8 mouse cellular contexts compared by ENCODE assay signal in genomic region chr17:24426471-24427169, GRCm38 (mm10). TPM values are rescaled to one million over a fixed set of nuclear protein-coding genes. Genes with fewer than 3 reads are reported as not detected.
DNase-seq lines count a peak whose midpoint lies in the region; ATAC-seq and TF ChIP-seq lines count a peak whose summit lies in the region.

Eci1 (plus strand) TSS chr17:24426641.

- H3K79me2 ChIP-seq in CH12.LX (replicated peaks; ENCODE audit: control insufficient read depth, extremely low read depth, insufficient read depth, poor library complexity, severe bottlenecking), result peaks cover 9% of the 10 kb centered on the region

- H3K27ac ChIP-seq in CH12.LX (ENCODE audit: insufficient read depth, low read depth), result peak within 1 kb of the TSS; percentile 76
- peak within 1 kb of the TSS; percentile 87 for H3K27ac ChIP-seq in forebrain, embryonic 11.5 days (ENCODE audit: low read depth, low read length)
- peak within 1 kb of the TSS; percentile 97 for H3K27ac ChIP-seq in heart, embryonic 16.5 days (ENCODE audit: low read length)
- peak within 1 kb of the TSS; percentile 92 for H3K27ac ChIP-seq in liver, embryonic 15.5 days (replicated peaks)
- peak within 1 kb of the TSS; percentile 89 for H3K27ac ChIP-seq in neural tube, embryonic 12.5 days

- H3K4me2 ChIP-seq in CH12.LX (ENCODE audit: insufficient read depth, low read depth, poor library complexity, severe bottlenecking), result peak within 1 kb of the TSS; percentile 72
- H3K4me2 ChIP-seq in forebrain, embryonic 11.5 days (ENCODE audit: low read depth, low read length, severe bottlenecking), result peak within 1 kb of the TSS; percentile 67
- peak within 1 kb of the TSS; percentile 70 for H3K4me2 ChIP-seq in heart, embryonic 16.5 days (ENCODE audit: low read depth, low read length)
- H3K4me2 ChIP-seq in liver, embryonic 15.5 days, result peak within 1 kb of the TSS; percentile 83
- peak within 1 kb of the TSS; percentile 73 for H3K4me2 ChIP-seq in neural tube, embryonic 12.5 days (replicated peaks)

- ATAC-seq in forebrain, embryonic 11.5 days (replicated peaks; ENCODE audit: low FRiP score), result peak; percentile 99
- peak; percentile 97 for ATAC-seq in heart, embryonic 16.5 days (replicated peaks; ENCODE audit: extremely low read depth, insufficient read depth, low FRiP score)
- ATAC-seq in liver, embryonic 15.5 days (ENCODE audit: insufficient read depth), result peak; percentile 96
- ATAC-seq in neural tube, embryonic 12.5 days (ENCODE audit: low FRiP score, low read depth), result peak; percentile 96

- no peaks in the 10 kb centered on the region for H3K9me3 ChIP-seq in CH12.LX (replicated peaks; ENCODE audit: low read length)
- H3K9me3 ChIP-seq in forebrain, embryonic 11.5 days (ENCODE audit: control insufficient read depth, low read length), result no peaks in the 10 kb centered on the region
- no peaks in the 10 kb centered on the region for H3K9me3 ChIP-seq in heart, embryonic 16.5 days (replicated peaks; ENCODE audit: control insufficient read depth, low read length)
- H3K9me3 ChIP-seq in liver, embryonic 15.5 days (replicated peaks), result no peaks in the 10 kb centered on the region
- no peaks in the 10 kb centered on the region for H3K9me3 ChIP-seq in neural tube, embryonic 12.5 days

- peak; percentile 92 for DNase-seq in CH12.LX (ENCODE audit: extremely low read depth)
- peak; percentile 85 for DNase-seq in c-Kit-positive CD71-positive TER-119-negative erythroid progenitor cells, embryonic 14.5 days (ENCODE audit: low read depth)
- DNase-seq in forebrain, embryonic 11.5 days (ENCODE audit: low spot score), result peak; percentile 96
- DNase-seq in kidney, postnatal 36 days, result peak; percentile 98 to 99
- peak; percentile 76 for DNase-seq in telencephalon, adult 2 months (ENCODE audit: low read depth, low spot score)

- peak; percentile 92 for TF ChIP-seq POLR2A in CH12.LX (IDR thresholded peaks at IDR 0.05; ENCODE audit: low read depth, low read length)

- no peak for TF ChIP-seq RAD21 in CH12.LX (IDR thresholded peaks at IDR 0.05; ENCODE audit: low read depth, low read length)

- peak within 1 kb of the TSS; percentile 79 for H3K9ac ChIP-seq in CH12.LX (ENCODE audit: insufficient read depth, low read depth)
- peak within 1 kb of the TSS; percentile 90 for H3K9ac ChIP-seq in forebrain, embryonic 11.5 days (ENCODE audit: low read length)
- H3K9ac ChIP-seq in heart, embryonic 16.5 days (ENCODE audit: low read length), result peak within 1 kb of the TSS; percentile 92
- H3K9ac ChIP-seq in liver, embryonic 15.5 days, result peak within 1 kb of the TSS; percentile 79
- H3K9ac ChIP-seq in neural tube, embryonic 12.5 days, result peak within 1 kb of the TSS; percentile 82

- in situ Hi-C loops in CH12.LX (cut with MboI; ENCODE audit: low pct_ligation_motif_present, low pct_unique_long_range_greater_than_20kb, low sequenced_read_pairs), result no loop called here

- WGBS in forebrain, embryonic 11.5 days, result under 1% methylated on average over 48 of the region's 48 CpGs
- under 1% methylated on average over 48 of the region's 48 CpGs for WGBS in heart, embryonic 16.5 days
- under 1% methylated on average over 48 of the region's 48 CpGs for WGBS in liver, embryonic 15.5 days (ENCODE audit: insufficient replicate concordance)
- WGBS in neural tube, embryonic 12.5 days, result under 1% methylated on average over 48 of the region's 48 CpGs

- no peak for TF ChIP-seq CTCF in CH12.LX (conservative IDR thresholded peaks at IDR 0.05 in 1 of 2, IDR thresholded peaks at IDR 0.05 in 1 of 2; ENCODE audit: low read depth in 2 of 2, low read length in 2 of 2)

- H3K27me3 ChIP-seq in CH12.LX (replicated peaks), result no peaks in the 10 kb centered on the region
- no peaks in the 10 kb centered on the region for H3K27me3 ChIP-seq in forebrain, embryonic 11.5 days (ENCODE audit: control insufficient read depth, insufficient read depth, low read length)
- H3K27me3 ChIP-seq in heart, embryonic 16.5 days (ENCODE audit: control insufficient read depth, insufficient read depth, low read length), result no peaks in the 10 kb centered on the region
- H3K27me3 ChIP-seq in liver, embryonic 15.5 days, result no peaks in the 10 kb centered on the region
- no peaks in the 10 kb centered on the region for H3K27me3 ChIP-seq in neural tube, embryonic 12.5 days (replicated peaks)

- TF ChIP-seq EP300 in CH12.LX (IDR thresholded peaks at IDR 0.05; ENCODE audit: low read length), result no peak

- peak within 1 kb of the TSS; percentile 80 to 86 (median 85) for H3K4me3 ChIP-seq in CH12.LX (replicated peaks in 1 of 3; ENCODE audit: low read depth in 2 of 3, low read length in 2 of 3, poor library complexity in 1 of 3)
- H3K4me3 ChIP-seq in forebrain, embryonic 11.5 days (ENCODE audit: low read depth, low read length), result peak within 1 kb of the TSS; percentile 71
- peak within 1 kb of the TSS; percentile 79 for H3K4me3 ChIP-seq in heart, embryonic 16.5 days (ENCODE audit: low read length)
- peak within 1 kb of the TSS; percentile 72 for H3K4me3 ChIP-seq in liver, embryonic 15.5 days (replicated peaks)
- peak within 1 kb of the TSS; percentile 78 for H3K4me3 ChIP-seq in neural tube, embryonic 12.5 days

- peaks cover 46 to 61% of the 10 kb centered on the region in 2 experiments for H3K36me3 ChIP-seq in CH12.LX (replicated peaks in 1 of 2; ENCODE audit: control insufficient read depth in 1 of 2, insufficient read depth in 1 of 2, low read length in 1 of 2)
- peaks cover 16% of the 10 kb centered on the region for H3K36me3 ChIP-seq in forebrain, embryonic 11.5 days (ENCODE audit: control insufficient read depth, insufficient read depth, low read length)
- H3K36me3 ChIP-seq in heart, embryonic 16.5 days (ENCODE audit: control insufficient read depth, insufficient read depth), result peaks cover 27% of the 10 kb centered on the region
- peaks cover 38% of the 10 kb centered on the region for H3K36me3 ChIP-seq in liver, embryonic 15.5 days (replicated peaks)
- peaks cover 34% of the 10 kb centered on the region for H3K36me3 ChIP-seq in neural tube, embryonic 12.5 days

- H3K4me1 ChIP-seq in CH12.LX (ENCODE audit: control insufficient read depth in 1 of 2, insufficient read depth in 2 of 2), result peaks cover 0 to 23% of the 10 kb centered on the region in 2 experiments; a peak in 2 of 4 replicates
- peaks cover 2% of the 10 kb centered on the region for H3K4me1 ChIP-seq in forebrain, embryonic 11.5 days (replicated peaks; ENCODE audit: control insufficient read depth, insufficient read depth, low read length)
- peaks cover 17% of the 10 kb centered on the region for H3K4me1 ChIP-seq in heart, embryonic 16.5 days (ENCODE audit: control insufficient read depth, insufficient read depth, low read length)
- peaks cover 25% of the 10 kb centered on the region for H3K4me1 ChIP-seq in liver, embryonic 15.5 days (replicated peaks)
- peaks cover 6% of the 10 kb centered on the region for H3K4me1 ChIP-seq in neural tube, embryonic 12.5 days

- dilution Hi-C loops in CH12.LX (cut with MboI; ENCODE audit: extremely low pct_ligation_motif_present, extremely low pct_unique_long_range_greater_than_20kb, low sequenced_read_pairs), result no loop called here

TF ChIP-seq in CH12.LX, 34 proteins besides CTCF, POLR2A, EP300 and RAD21 (continues in another document):
- TF ChIP-seq GABPA (IDR thresholded peaks at IDR 0.05; ENCODE audit: insufficient replicate concordance, low read depth, low read length) (no peak), ZC3H11A (IDR thresholded peaks at IDR 0.05; ENCODE audit: low read depth, low read length) (no peak), ETS1 (conservative IDR thresholded peaks at IDR 0.05; ENCODE audit: low read depth, low read length) (no peak), ZNF384 (IDR thresholded peaks at IDR 0.05; ENCODE audit: low read depth, low read length) (no peak), IRF4 (IDR thresholded peaks at IDR 0.05; ENCODE audit: low read depth, low read length) (peak; percentile 58; the same call in 1 of the 2 replicates), USF1 (IDR thresholded peaks at IDR 0.05; ENCODE audit: low read depth, low read length) (no peak), NRF1 (IDR thresholded peaks at IDR 0.05; ENCODE audit: low read depth, low read length) (peak; percentile 56), PAX5 (IDR thresholded peaks at IDR 0.05; ENCODE audit: low read length) (no peak), JUND (conservative IDR thresholded peaks at IDR 0.05; ENCODE audit: low read depth, low read length) (no peak), SIN3A (IDR thresholded peaks at IDR 0.05; ENCODE audit: low read length) (peak; percentile 63; the same call in 1 of the 2 replicates), HCFC1 (IDR thresholded peaks at IDR 0.05; ENCODE audit: low read depth, low read length) (peak; percentile 26; the same call in 1 of the 2 replicates), USF2 (conservative IDR thresholded peaks at IDR 0.05; ENCODE audit: low read depth, low read length) (no peak), MAZ (IDR thresholded peaks at IDR 0.05; ENCODE audit: low read depth, low read length) (0 out of 2 replicates have a peak, but pooled peaks have one; percentile 73), MAFK (IDR thresholded peaks at IDR 0.05; ENCODE audit: insufficient replicate concordance, low read length) (no peak), JUN (IDR thresholded peaks at IDR 0.05; ENCODE audit: insufficient read depth, low read depth, low read length) (no peak), CHD1 (IDR thresholded peaks at IDR 0.05; ENCODE audit: low read depth, low read length) (0 out of 2 replicates have a peak, but pooled peaks have one; percentile 38), CHD2 (IDR thresholded peaks at IDR 0.05; ENCODE audit: low read length) (peak; percentile 56; the same call in 1 of the 2 replicates), E2F4 (IDR thresholded peaks at IDR 0.05; ENCODE audit: insufficient replicate concordance, low read depth, low read length) (no peak), SMC3 (IDR thresholded peaks at IDR 0.05; ENCODE audit: low read depth, low read length) (no peak), POLR2AphosphoS2 (IDR thresholded peaks at IDR 0.05; ENCODE audit: low read depth, low read length) (peak; percentile 99), NELFE (IDR thresholded peaks at IDR 0.05; ENCODE audit: low read depth, low read length) (peak; percentile 91), ZKSCAN1 (IDR thresholded peaks at IDR 0.05; ENCODE audit: borderline replicate concordance, low read depth, low read length) (no peak), MYC (IDR thresholded peaks at IDR 0.05; ENCODE audit: low read depth, low read length) (no peak), ZMIZ1 (IDR thresholded peaks at IDR 0.05; ENCODE audit: low read depth, low read length) (peak; percentile 94)

RNA-seq across cellular contexts. Expression of gene Eci1, which starts in this region (rescaled TPM):
- 97.4 and 122 TPM in 2 replicates for total RNA-seq in CH12.LX (2012; rRNA removed)
- total RNA-seq in CH12.LX (2014; rRNA removed), result 94.7 and 100 TPM in 2 replicates
- 70.1 and 74.1 TPM in 2 replicates for polyA plus RNA-seq in CH12.LX (2012; ENCODE audit: insufficient read length, low read depth)
- 59.7 and 68.7 TPM in 2 replicates for polyA plus RNA-seq in forebrain, embryonic 11.5 days (2014; fragmentation: Nextera tagmentation; extraction: Ambion mirVana)
- 333 and 371 TPM in 2 replicates for polyA plus RNA-seq in heart, embryonic 16.5 days (2015; fragmentation: Nextera tagmentation; extraction: Ambion mirVana)
- polyA plus RNA-seq in liver, embryonic 15.5 days (2015; fragmentation: Nextera tagmentation; extraction: Ambion mirVana), result 81.2 and 92.2 TPM in 2 replicates
- 58.0 and 67.9 TPM in 2 replicates for polyA plus RNA-seq in neural tube, embryonic 12.5 days (2016; fragmentation: Nextera tagmentation; extraction: Ambion mirVana)

Comparison
In these comparisons a context has a peak if more than half of its experiments do, and no peak if none do; other contexts are left out.
1. Peak in every context shown above with its lines: DNase-seq, ATAC-seq, H3K4me3 ChIP-seq and H3K27ac ChIP-seq.